27 mouse cellular contexts compared by ENCODE assay signal in genomic region chr2:154776496-154776895, GRCm38 (mm10). TPM values are rescaled to one million over a fixed set of nuclear protein-coding genes. Genes with fewer than 3 reads are reported as not detected.
"Had no signal": no experiment of that assay in that cellular context is flagged by ENCODE, and none has a peak within 500 bp of the region (broad histone marks: within the 10 kb centered on the region; RNA-seq: fewer than 3 reads in every experiment).

No protein-coding gene starts in this region.

- H3K4me2 ChIP-seq: limb, embryonic 12.5 days; liver, embryonic 15.5 days; neural tube, embryonic 13.5 days; stomach, embryonic 15.5 days had no signal

- H3K27me3 ChIP-seq: limb, embryonic 12.5 days; neural tube, embryonic 13.5 days; stomach, embryonic 15.5 days had no signal

- H3K9me3 ChIP-seq: liver, embryonic 15.5 days; midbrain, embryonic 10.5 days; neural tube, embryonic 13.5 days; stomach, embryonic 15.5 days had no signal

- H3K27ac ChIP-seq: limb, embryonic 12.5 days; liver, embryonic 15.5 days; midbrain, embryonic 10.5 days; neural tube, embryonic 13.5 days; stomach, embryonic 15.5 days had no signal

- H3K4me1 ChIP-seq: limb, embryonic 12.5 days; liver, embryonic 15.5 days; stomach, embryonic 15.5 days had no signal

- H3K9ac ChIP-seq: limb, embryonic 12.5 days; liver, embryonic 15.5 days; neural tube, embryonic 13.5 days; stomach, embryonic 15.5 days had no signal

- ATAC-seq: intestine, embryonic 16.5 days; lung, postnatal 0 days had no signal

- H3K4me3 ChIP-seq: limb, embryonic 12.5 days; liver, embryonic 15.5 days; midbrain, embryonic 10.5 days; neural tube, embryonic 13.5 days; stomach, embryonic 15.5 days had no signal

- DNase-seq: kidney, adult 2 months; kidney, postnatal 36 days; layer of hippocampus, adult 9-11 months; layer of hippocampus, postnatal 36 days; liver; lung, adult 2 months; lung, postnatal 36 days; midbrain, embryonic 14.5 days; retina, postnatal 1 day; right cerebral cortex, postnatal 4 days; thymus, adult 2 months; thymus, postnatal 25 days had no signal

- H3K36me3 ChIP-seq: limb, embryonic 12.5 days; liver, embryonic 15.5 days; midbrain, embryonic 10.5 days; neural tube, embryonic 13.5 days; stomach, embryonic 15.5 days had no signal

RNA-seq across cellular contexts. Expression of gene Gm14214, which starts 6.7 kb away (rescaled TPM):
- total RNA-seq: layer of hippocampus, adult 18-20 months; layer of hippocampus, postnatal 36 days; left cerebral cortex, adult 8-10 months; left cerebral cortex, postnatal 25 days; megakaryocyte progenitor cell, adult 5-6 weeks; monocyte, adult 5-6 weeks had no signal
- polyA plus RNA-seq: intestine, embryonic 16.5 days; kidney, adult 2 months; kidney, embryonic 16.5 days; limb, embryonic 12.5 days; liver, embryonic 15.5 days; lung, adult 2 months; lung, postnatal 0 days; midbrain, embryonic 10.5 days; midbrain, embryonic 14.5 days; neural tube, embryonic 13.5 days; spleen, adult 2 months; stomach, embryonic 15.5 days; thymus, adult 2 months; urinary bladder, adult 2 months had no signal

RNA-seq across cellular contexts. Expression of gene a, which starts 14.7 kb away (rescaled TPM):
- total RNA-seq: layer of hippocampus, adult 18-20 months; layer of hippocampus, postnatal 36 days; left cerebral cortex, adult 8-10 months; left cerebral cortex, postnatal 25 days; megakaryocyte progenitor cell, adult 5-6 weeks; monocyte, adult 5-6 weeks had no signal
- polyA plus RNA-seq: intestine, embryonic 16.5 days; kidney, adult 2 months; lung, adult 2 months; lung, postnatal 0 days; neural tube, embryonic 13.5 days; spleen, adult 2 months; urinary bladder, adult 2 months had no signal
